Mouse (Mus musculus) erythroblast, embryonic 14.5 days (primary cell): ENCODE measurements around the gene Epdr1. TPM values are rescaled to one million over a fixed set of nuclear protein-coding genes. Genes with fewer than 3 reads are reported as not detected.

Experiments used
- H3K27me3 ChIP-seq: 2 replicates; pipeline ENCODE4 v1.6.1; 2012; ENCODE audit warnings: inconsistent platforms; ENCODE audit not compliant: control insufficient read depth
- H3K36me3 ChIP-seq: 2 replicates; pipeline ENCODE4 v1.6.1; 2012; ENCODE audit warnings: mild to moderate bottlenecking, inconsistent platforms; ENCODE audit not compliant: control insufficient read depth
- H3K4me1 ChIP-seq: 2 replicates; pipeline ENCODE4 v1.6.1; 2012; ENCODE audit warnings: inconsistent platforms; ENCODE audit not compliant: control insufficient read depth
- H3K4me3 ChIP-seq: replicated peaks from 2 replicates; pipeline ENCODE3; 2012; ENCODE audit warnings: moderate library complexity, mild to moderate bottlenecking, inconsistent platforms
- H3K9me3 ChIP-seq: 2 replicates; pipeline ENCODE4 v1.6.1; 2012; ENCODE audit warnings: low read length, inconsistent platforms, mixed read lengths; ENCODE audit not compliant: control insufficient read depth
- GATA1 ChIP-seq: IDR thresholded peaks from 2 replicates; pipeline ENCODE4 v1.6.1; 2012; ENCODE audit warnings: low read length, inconsistent platforms, mixed read lengths
- TAL1 ChIP-seq: IDR thresholded peaks from 3 replicates; pipeline ENCODE4 v1.6.1; 2012; ENCODE audit warnings: low read length, inconsistent platforms, mixed read lengths
- polyA plus RNA-seq: library from polyadenylated mRNA; stranded (reverse); fragments of >175 nt; gene quantifications from 2 replicates; pipeline ENCODE4 v1.2.3, GENCODE M21; 2012

The Epdr1 gene
- polyA plus RNA-seq, 1 experiment = 2.2 TPM

GRCm38 (mm10) chr13:19613426-19613825 is 6.3 kb downstream of the Epdr1 start:
- TF ChIP-seq GATA1 (no peak), TAL1 (no peak)
- Histone ChIP-seq H3K27me3 (no peaks in the 10 kb centered on the region), H3K36me3 (peaks cover 2% of the 10 kb centered on the region; the same call in 1 of the 2 replicates), H3K9me3 (no peaks in the 10 kb centered on the region), H3K4me1 (peaks cover 7% of the 10 kb centered on the region; the same call in 1 of the 2 replicates), H3K4me3 (no peak overlapping the region)

- no peaks in the 10 kb centered on the region for H3K9me3 ChIP-seq
- peaks cover 2% of the 10 kb centered on the region; the same call in 1 of the 2 replicates for H3K36me3 ChIP-seq
- H3K4me3 ChIP-seq = no peak overlapping the region
- H3K4me1 ChIP-seq = peaks cover 9% of the 10 kb centered on the region
- no peaks in the 10 kb centered on the region for H3K27me3 ChIP-seq
- TF ChIP-seq GATA1 (no peak), TAL1 (no peak)
These were observed 6.8 kb downstream of the Epdr1 start for GRCm38 (mm10) chr13:19612963-19613362.

GRCm38 (mm10) chr13:19612348-19612747 is 7.4 kb downstream of the Epdr1 start:
- peaks cover 13% of the 10 kb centered on the region for H3K4me1 ChIP-seq
- H3K4me3 ChIP-seq = no peak overlapping the region
- H3K36me3 ChIP-seq = peaks cover 5% of the 10 kb centered on the region; the same call in 1 of the 2 replicates
- TF ChIP-seq GATA1 (no peak), TAL1 (no peak)
- H3K27me3 ChIP-seq = no peaks in the 10 kb centered on the region
- H3K9me3 ChIP-seq = no peaks in the 10 kb centered on the region

DNA sequence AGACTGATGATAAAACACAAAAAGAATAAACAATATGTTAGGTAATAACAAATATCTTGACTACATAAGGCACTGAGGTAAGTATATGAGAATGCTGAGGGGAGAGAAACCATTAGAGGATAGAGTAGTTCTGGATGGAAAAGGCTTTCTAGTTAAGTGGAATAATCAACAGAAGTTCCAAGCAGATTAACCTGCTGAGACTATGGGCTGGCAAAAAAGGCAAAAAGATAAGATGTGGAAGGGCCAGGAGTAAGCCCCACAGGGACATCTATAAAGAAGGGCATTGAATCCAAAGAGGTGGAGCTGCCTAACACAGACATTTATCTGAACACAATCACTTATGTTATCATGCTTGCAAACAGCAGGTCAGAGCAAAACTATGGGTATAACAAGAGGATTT is 11.6 kb downstream of the Epdr1 start:
- H3K9me3 ChIP-seq = no peaks in the 10 kb centered on the region
- peaks cover 5% of the 10 kb centered on the region; the same call in 1 of the 2 replicates for H3K36me3 ChIP-seq
- no peaks in the 10 kb centered on the region for H3K27me3 ChIP-seq
- TF ChIP-seq GATA1 = no peak
- no peak for TF ChIP-seq TAL1
- no peak overlapping the region for H3K4me3 ChIP-seq
- H3K4me1 ChIP-seq = peaks cover 21% of the 10 kb centered on the region

DNA sequence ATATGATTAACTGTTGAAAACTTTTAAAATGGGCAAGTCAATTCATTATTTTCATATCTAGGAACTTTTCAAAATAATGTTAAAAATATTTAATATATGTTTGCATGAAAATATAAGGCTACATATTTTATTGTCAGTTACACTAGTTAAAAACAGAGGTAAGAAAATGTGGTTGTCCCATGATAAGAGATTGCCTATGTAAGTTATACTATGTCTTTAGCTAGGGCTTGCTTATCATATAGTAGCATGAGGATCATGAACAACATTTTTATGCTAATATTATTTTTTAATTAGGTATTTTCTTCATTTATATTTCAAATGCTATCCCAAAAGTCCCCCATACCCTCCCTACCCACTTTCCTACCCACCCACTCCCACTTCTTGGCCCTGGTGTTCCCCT is 14.8 kb downstream of the Epdr1 start:
- Histone ChIP-seq H3K4me1 (peaks cover 21% of the 10 kb centered on the region), H3K27me3 (no peaks in the 10 kb centered on the region), H3K9me3 (no peaks in the 10 kb centered on the region), H3K36me3 (peaks cover 5% of the 10 kb centered on the region; the same call in 1 of the 2 replicates), H3K4me3 (no peak overlapping the region)
- TF ChIP-seq TAL1 (no peak), GATA1 (no peak)

DNA sequence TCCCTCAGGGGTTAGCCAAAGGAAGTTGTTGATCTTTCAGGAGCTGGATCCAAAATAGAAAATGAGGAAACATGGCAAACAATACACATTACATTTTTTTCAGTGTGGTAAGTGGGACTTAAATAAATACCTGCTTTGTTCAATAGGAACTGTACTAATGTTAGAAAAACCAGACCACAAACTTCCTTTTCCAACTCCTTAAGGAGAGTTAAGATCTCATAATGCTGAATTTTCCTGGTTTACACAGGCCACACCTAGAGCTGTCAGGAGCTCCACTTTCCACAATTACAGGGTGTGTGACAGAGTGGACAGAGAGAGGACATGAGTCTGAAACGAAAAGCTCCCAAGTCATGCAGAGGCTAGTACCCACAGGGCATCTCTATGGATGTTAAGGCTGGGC is 16.0 kb downstream of the Epdr1 start:
- Histone ChIP-seq H3K36me3 (peaks cover 5% of the 10 kb centered on the region; the same call in 1 of the 2 replicates), H3K4me3 (no peak overlapping the region), H3K9me3 (no peaks in the 10 kb centered on the region), H3K4me1 (peaks cover 18% of the 10 kb centered on the region), H3K27me3 (no peaks in the 10 kb centered on the region)
- no peak for TF ChIP-seq TAL1
- TF ChIP-seq GATA1 = no peak

DNA sequence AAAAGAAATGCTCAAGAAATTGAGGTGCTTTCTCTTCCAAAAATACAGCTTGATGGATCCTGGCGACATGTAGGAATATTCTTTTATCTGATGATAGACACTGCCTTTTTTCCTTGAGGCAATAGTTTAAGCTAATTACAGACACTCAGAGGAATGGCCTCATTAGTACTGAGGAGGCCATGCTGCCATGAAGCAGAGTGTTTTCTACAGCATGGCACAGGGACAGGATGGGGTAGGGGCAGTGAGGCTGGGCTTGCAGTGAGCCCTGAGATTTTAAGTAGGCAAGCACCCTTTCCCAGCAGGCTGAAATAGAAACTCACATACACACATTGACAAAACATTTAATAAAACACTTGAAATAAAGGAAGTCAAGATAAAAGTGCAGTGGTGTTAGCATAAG is 17.2 kb downstream of the Epdr1 start:
- Histone ChIP-seq H3K9me3 (no peaks in the 10 kb centered on the region), H3K36me3 (peaks cover 3% of the 10 kb centered on the region; the same call in 1 of the 2 replicates), H3K27me3 (no peaks in the 10 kb centered on the region), H3K4me1 (peaks cover 10% of the 10 kb centered on the region), H3K4me3 (no peak overlapping the region)
- TF ChIP-seq GATA1 = no peak
- TF ChIP-seq TAL1 = no peak

DNA sequence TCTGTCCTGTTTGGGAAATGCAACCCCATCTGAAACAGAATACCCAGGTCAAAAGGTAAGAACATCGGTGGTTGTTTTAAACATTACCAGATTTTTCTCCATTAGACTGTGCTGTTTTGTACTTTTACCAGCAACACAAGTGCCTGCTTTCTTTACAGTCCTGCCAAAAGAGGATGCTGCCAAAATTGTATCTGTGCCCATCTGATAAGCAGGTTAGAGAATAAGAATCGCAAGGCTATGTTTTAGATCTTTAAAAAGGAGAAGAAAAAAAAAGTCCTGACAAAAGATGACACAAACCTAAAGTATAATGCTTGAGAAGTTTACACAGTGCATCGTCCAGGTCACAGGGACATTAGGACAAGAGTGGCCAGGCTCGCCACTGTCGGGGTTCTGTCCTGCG is 20.5 kb downstream of the Epdr1 start:
- H3K27me3 ChIP-seq = no peaks in the 10 kb centered on the region
- H3K4me3 ChIP-seq = no peak overlapping the region
- TF ChIP-seq GATA1 = no peak
- TF ChIP-seq TAL1 = no peak

DNA sequence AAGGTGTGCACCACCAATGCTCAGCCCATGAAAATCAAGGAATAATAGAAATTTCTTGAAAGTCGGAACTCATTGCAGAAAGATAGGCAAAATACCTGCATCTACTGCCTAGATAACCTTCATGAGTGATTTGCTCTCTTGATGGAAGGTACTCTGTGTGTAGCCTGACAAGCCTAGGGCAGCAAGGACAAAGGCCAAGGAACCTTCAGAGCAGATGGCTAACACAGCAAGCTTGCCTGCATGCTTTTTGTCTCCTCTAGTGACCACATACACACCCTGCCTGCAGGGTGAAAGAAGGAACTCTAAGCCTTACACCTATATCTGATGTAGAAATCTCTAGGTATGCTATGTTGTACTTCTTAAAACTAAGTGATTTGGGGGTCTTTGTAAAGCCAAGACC is 24.6 kb downstream of the Epdr1 start:
- TF ChIP-seq GATA1 (no peak), TAL1 (no peak)
- H3K4me3 ChIP-seq = no peak overlapping the region
- no peaks in the 10 kb centered on the region for H3K9me3 ChIP-seq
- H3K36me3 ChIP-seq = no peaks in the 10 kb centered on the region
- H3K27me3 ChIP-seq = no peaks in the 10 kb centered on the region
- H3K4me1 ChIP-seq = no peaks in the 10 kb centered on the region

More for the DNA sequence above, 20.5 kb downstream of the Epdr1 start:
- no peaks in the 10 kb centered on the region for H3K36me3 ChIP-seq
- peaks cover 3% of the 10 kb centered on the region; the same call in 1 of the 2 replicates for H3K4me1 ChIP-seq
- no peaks in the 10 kb centered on the region for H3K9me3 ChIP-seq
